Mouse (Mus musculus): ENCODE results near the gene Fam83e. TPM values are rescaled to one million over a fixed set of nuclear protein-coding genes. Genes with fewer than 3 reads are reported as not detected.

Gene Fam83e
- polyA plus RNA-seq, 1 experiment from 2014 or later = 0.48 TPM

DNA sequence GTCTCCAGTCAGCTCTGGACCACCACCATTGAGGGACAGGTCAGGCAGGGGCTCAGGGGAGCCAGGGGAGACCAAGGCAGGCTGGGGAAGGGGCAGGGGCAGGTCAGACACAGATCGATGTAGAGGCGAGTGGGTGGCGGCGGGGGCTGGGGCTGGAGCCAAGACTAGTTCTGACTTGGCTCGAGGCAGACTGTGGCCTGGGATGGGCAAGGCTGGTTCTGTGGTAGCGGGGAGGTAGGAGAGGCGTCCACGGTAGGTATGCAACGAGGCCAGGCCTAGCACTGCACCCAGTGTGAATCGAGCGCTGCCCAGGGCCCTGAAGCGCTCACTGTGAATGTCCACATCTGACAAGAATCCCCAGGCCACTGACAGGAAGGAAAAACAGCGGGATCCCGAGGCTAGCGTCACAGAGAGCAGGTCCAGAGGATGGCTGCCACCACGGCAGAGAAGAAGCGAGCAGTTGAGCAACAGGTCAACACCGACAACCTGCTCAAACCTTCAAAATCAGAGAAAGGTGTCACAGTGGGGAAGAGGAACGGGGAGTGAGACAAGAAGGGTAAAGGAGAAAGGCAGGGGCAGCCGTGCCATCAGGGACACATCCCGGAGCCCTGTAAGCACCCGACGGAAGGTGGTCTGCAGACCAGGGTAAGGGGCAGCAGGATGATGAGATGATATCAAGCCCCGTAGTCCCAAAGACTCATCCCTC is 9.5 kb upstream of the Fam83e start:
- 90% methylated on average over 24 of the region's 24 CpGs for WGBS
- H3K9ac ChIP-seq (ENCODE audit: low read depth, low read length) = no peak overlapping the region
- peaks cover 29% of the 10 kb centered on the region for H3K36me3 ChIP-seq (ENCODE audit: control insufficient read depth, insufficient read depth, low read length)
- H3K4me2 ChIP-seq (ENCODE audit: low read length) = no peak overlapping the region
- peaks cover 57% of the 10 kb centered on the region for H3K4me1 ChIP-seq (ENCODE audit: control insufficient read depth, insufficient read depth, low read length)
- no peak overlapping the region for H3K4me3 ChIP-seq (ENCODE audit: low read depth, low read length)
- H3K27me3 ChIP-seq (ENCODE audit: control insufficient read depth, insufficient read depth, low read depth, low read length) = no peaks in the 10 kb centered on the region
- no peak overlapping the region for H3K27ac ChIP-seq (ENCODE audit: low read length)
- no peak for ATAC-seq
- H3K9me3 ChIP-seq (replicated peaks; ENCODE audit: control insufficient read depth, low read length, poor library complexity, severe bottlenecking) = no peaks in the 10 kb centered on the region

DNA sequence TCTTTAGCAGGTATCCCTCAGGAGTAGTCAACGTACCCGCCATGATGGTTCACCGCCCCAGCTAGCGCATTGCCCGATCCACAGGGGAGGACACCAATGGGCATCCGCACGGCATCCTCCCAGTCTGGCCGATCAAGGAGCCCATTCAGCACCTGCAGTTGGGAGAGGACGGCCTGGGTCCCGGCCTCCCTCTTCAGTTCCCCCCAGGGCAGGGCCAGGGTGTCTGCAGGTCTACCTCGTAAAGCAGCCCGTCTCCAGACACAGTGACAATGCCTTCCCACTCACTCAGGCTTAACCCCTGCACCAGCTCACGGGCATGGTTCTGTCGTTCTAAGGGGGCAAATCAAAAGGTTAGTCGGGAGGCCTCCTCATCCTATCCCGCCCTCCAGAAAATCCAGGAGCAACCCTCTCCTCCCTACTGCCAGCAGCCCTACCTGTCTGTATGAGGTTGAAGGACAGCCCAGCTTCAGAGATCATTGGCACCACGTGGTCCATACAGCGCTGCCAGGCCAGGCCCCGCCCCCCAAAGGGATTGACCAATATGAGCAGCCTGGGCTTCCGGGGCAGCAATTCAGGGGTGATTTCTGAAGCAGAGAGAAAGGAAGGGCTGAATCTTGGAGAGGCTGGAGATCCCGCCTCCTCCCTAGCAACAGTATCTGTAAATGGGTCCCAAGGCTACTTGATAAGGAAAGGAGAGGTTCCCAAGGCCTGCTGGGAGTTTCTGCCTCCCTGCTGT is 8.8 kb upstream of the Fam83e start:
- 87% methylated on average over 21 of the region's 21 CpGs for WGBS
- ATAC-seq = no peak
- no peak overlapping the region for H3K9ac ChIP-seq (ENCODE audit: low read depth, low read length)
- H3K4me2 ChIP-seq (ENCODE audit: low read length) = no peak overlapping the region
- H3K9me3 ChIP-seq (replicated peaks; ENCODE audit: control insufficient read depth, low read length, poor library complexity, severe bottlenecking) = no peaks in the 10 kb centered on the region
- peaks cover 60% of the 10 kb centered on the region for H3K4me1 ChIP-seq (ENCODE audit: control insufficient read depth, insufficient read depth, low read length)
- H3K36me3 ChIP-seq (ENCODE audit: control insufficient read depth, insufficient read depth, low read length) = peaks cover 29% of the 10 kb centered on the region
- H3K27me3 ChIP-seq (ENCODE audit: control insufficient read depth, insufficient read depth, low read depth, low read length) = no peaks in the 10 kb centered on the region
- H3K4me3 ChIP-seq (ENCODE audit: low read depth, low read length) = no peak overlapping the region
- H3K27ac ChIP-seq (ENCODE audit: low read length) = no peak overlapping the region

DNA sequence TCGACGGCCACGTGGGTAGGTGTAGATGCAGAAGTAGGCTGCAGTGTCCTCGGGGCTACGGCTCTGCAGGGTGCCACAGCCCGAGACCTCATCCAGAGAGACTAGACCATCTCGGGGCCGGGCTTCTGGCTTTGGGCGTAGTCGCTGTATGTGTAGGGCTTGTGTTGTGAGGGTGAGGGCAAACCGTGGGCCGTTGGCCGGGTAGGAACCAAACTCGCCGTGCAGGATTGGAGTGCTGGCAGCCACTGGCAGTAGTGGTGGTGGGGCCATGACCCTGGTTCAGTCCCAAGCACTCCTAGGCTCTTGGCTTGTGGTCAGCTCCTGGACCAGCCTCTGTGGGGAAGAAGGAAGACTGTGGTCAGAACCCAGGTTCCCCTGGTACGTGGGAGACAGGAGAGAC is 7.6 kb upstream of the Fam83e start:
- Histone ChIP-seq H3K9ac (ENCODE audit: low read depth, low read length) (no peak overlapping the region), H3K4me1 (ENCODE audit: control insufficient read depth, insufficient read depth, low read length) (peaks cover 49% of the 10 kb centered on the region), H3K4me3 (ENCODE audit: low read depth, low read length) (no peak overlapping the region), H3K4me2 (ENCODE audit: low read length) (no peak overlapping the region), H3K27ac (ENCODE audit: low read length) (no peak overlapping the region), H3K9me3 (replicated peaks; ENCODE audit: control insufficient read depth, low read length, poor library complexity, severe bottlenecking) (no peaks in the 10 kb centered on the region), H3K27me3 (ENCODE audit: control insufficient read depth, insufficient read depth, low read depth, low read length) (no peaks in the 10 kb centered on the region), H3K36me3 (ENCODE audit: control insufficient read depth, insufficient read depth, low read length) (peaks cover 29% of the 10 kb centered on the region)
- ATAC-seq = no peak
- WGBS = 94% methylated on average over 16 of the region's 16 CpGs

DNA sequence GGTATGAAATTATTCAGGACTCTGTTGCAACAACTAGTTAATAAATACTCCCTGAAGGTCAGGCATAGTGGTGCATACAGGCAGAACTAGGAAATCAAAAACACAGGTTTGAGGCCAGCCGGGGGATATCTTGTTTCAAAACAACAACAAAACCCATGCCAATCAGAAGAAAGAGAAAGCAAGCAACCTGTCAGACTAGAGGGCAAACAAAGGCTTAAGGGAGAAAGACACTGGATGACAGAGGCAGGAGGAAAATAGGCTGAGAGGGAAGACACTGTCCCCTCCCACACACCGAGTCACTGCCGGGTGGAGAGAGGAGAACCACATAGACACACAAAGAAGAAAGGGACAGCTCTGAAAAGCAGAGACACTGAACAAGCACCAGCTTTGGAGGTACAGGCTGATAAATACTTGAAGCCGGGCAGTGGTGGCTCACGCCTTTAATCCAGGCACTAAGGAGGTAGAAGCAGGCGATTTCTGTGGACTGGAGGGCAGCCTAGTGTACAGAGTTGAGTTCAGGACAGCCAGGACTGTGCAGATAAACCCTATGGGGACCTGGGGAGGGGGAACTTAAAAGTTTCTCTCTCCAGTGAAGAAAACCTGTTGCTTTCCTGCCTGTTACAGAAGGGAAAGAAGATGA is 7.0 kb upstream of the Fam83e start:
- Histone ChIP-seq H3K36me3 (ENCODE audit: control insufficient read depth, insufficient read depth, low read length) (peaks cover 29% of the 10 kb centered on the region), H3K4me3 (ENCODE audit: low read depth, low read length) (peak overlapping the region; percentile 81), H3K4me2 (ENCODE audit: low read length) (peak overlapping the region; percentile 97), H3K27me3 (ENCODE audit: control insufficient read depth, insufficient read depth, low read depth, low read length) (no peaks in the 10 kb centered on the region), H3K4me1 (ENCODE audit: control insufficient read depth, insufficient read depth, low read length) (peaks cover 49% of the 10 kb centered on the region), H3K9me3 (replicated peaks; ENCODE audit: control insufficient read depth, low read length, poor library complexity, severe bottlenecking) (no peaks in the 10 kb centered on the region), H3K27ac (ENCODE audit: low read length) (no peak overlapping the region), H3K9ac (ENCODE audit: low read depth, low read length) (peak overlapping the region; percentile 82)
- no peak for ATAC-seq
- 81% methylated on average over 6 of the region's 6 CpGs for WGBS

DNA sequence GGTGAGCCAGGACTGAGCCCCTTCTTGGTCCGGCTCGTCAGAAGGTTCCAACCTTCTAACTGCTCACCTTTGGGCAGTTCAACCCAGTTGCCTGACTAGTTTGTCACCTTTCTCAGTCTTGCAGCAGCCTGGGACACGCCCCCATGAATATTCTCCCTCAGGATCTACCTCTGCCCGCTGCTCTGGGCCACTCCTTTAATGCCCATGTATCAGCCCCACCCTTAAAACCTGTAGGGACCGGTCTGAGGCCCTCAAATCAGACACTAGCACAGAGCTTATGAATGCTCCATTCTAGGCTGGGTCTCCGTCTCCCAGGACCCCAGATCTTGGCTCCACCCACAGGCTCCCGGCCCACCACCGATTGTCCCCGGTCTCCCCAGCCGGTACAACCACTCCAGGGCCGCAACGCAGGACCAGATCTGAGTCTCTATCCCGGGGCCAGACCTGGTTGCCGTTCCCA is 6.4 kb upstream of the Fam83e start:
- peaks cover 49% of the 10 kb centered on the region for H3K4me1 ChIP-seq (ENCODE audit: control insufficient read depth, insufficient read depth, low read length)

DNA sequence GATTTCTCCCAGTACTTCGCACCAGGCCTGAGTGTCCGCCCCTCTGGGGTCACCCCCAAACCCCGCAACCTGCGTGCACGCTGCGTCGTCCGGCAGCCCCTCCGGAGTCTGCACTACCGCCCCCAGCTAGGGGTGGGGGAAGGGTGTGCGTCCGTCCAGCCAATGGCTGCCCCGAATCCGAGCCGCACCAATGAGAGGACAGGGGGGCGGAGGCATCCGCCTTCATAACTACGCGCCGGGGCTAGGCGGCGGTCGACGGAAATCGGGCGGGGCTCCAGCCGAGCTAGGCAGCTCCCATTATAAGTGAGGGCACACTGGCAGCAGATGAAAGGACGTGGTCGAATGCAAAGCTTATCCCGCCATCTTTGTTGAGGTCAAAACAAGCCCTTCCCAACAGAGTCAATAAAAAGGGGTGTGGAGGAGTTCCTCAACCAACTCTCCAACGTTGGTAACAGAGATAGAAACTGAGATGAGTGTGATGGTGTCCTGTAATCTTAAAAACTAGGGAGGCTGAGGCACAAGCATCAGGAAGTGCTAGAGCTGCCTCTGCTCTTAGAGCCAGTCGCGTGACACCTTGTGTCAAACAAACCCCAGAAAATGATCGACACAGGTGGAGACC is 5.8 kb upstream of the Fam83e start, which contains the start of gene Rpl18:
Gene Rpl18 (plus strand): TSS at position 368 of the 619 bp plus-strand sequence.
- H3K4me2 ChIP-seq (ENCODE audit: low read length) = peak within 1 kb of the TSS; percentile 97
- no peaks in the 10 kb centered on the region for H3K9me3 ChIP-seq (replicated peaks; ENCODE audit: control insufficient read depth, low read length, poor library complexity, severe bottlenecking)
- WGBS = 8% methylated on average over 34 of the region's 34 CpGs
- H3K9ac ChIP-seq (ENCODE audit: low read depth, low read length) = peak within 1 kb of the TSS; percentile 82
- peak within 1 kb of the TSS; percentile 81 for H3K4me3 ChIP-seq (ENCODE audit: low read depth, low read length)
- H3K36me3 ChIP-seq (ENCODE audit: control insufficient read depth, insufficient read depth, low read length) = peaks cover 33% of the 10 kb centered on the region
- H3K27me3 ChIP-seq (ENCODE audit: control insufficient read depth, insufficient read depth, low read depth, low read length) = no peaks in the 10 kb centered on the region
- H3K27ac ChIP-seq (ENCODE audit: low read length) = peak within 1 kb of the TSS; percentile 78
- H3K4me1 ChIP-seq (ENCODE audit: control insufficient read depth, insufficient read depth, low read length) = peaks cover 45% of the 10 kb centered on the region
- peak; percentile 92 for ATAC-seq

More for the DNA sequence above, 6.4 kb upstream of the Fam83e start:
- H3K9me3 ChIP-seq (replicated peaks; ENCODE audit: control insufficient read depth, low read length, poor library complexity, severe bottlenecking) = no peaks in the 10 kb centered on the region
- peak; percentile 34 for ATAC-seq
- peak overlapping the region; percentile 78 for H3K27ac ChIP-seq (ENCODE audit: low read length)
- H3K36me3 ChIP-seq (ENCODE audit: control insufficient read depth, insufficient read depth, low read length) = peaks cover 33% of the 10 kb centered on the region
- H3K27me3 ChIP-seq (ENCODE audit: control insufficient read depth, insufficient read depth, low read depth, low read length) = no peaks in the 10 kb centered on the region
- peak overlapping the region; percentile 81 for H3K4me3 ChIP-seq (ENCODE audit: low read depth, low read length)
- H3K9ac ChIP-seq (ENCODE audit: low read depth, low read length) = peak overlapping the region; percentile 82
- H3K4me2 ChIP-seq (ENCODE audit: low read length) = peak overlapping the region; percentile 97
- WGBS = 11% methylated on average over 14 of the region's 14 CpGs

DNA sequence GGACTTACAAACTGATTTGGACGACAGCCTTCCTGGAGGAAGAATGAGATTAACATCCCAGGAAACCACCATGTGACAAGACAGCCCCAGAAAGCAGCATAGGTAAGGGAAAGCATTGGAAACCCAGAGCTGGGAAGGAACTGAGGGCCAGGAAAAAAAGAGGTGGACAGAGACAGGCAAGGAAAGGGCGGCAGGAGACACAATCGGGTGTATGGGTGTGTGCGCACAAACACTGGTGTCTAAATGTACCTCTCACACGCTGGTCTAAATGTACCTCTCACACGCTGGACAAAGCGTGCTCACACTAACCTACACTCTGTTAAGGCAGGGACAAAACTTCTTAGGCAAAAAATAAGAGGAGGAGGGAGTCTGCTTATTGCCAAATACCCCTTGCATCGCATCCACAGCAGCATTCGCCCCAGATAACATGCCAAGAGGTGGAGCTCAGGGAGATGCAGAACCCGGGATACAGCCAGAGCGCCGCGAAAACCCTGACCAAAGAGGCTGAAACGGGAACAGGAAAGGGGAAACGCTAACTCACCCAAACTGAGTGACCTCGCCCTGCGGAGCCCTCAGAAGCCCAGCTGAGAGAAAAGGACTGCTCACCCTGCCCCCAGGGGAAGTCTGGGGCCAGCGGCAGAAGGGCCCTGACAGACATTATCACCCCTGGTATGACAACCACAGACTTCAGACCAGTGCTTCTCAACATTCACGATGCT is 5.1 kb upstream of the Fam83e start:
- Histone ChIP-seq H3K27me3 (ENCODE audit: control insufficient read depth, insufficient read depth, low read depth, low read length) (no peaks in the 10 kb centered on the region), H3K4me3 (ENCODE audit: low read depth, low read length) (peak overlapping the region; percentile 81), H3K36me3 (ENCODE audit: control insufficient read depth, insufficient read depth, low read length) (peaks cover 33% of the 10 kb centered on the region), H3K4me2 (ENCODE audit: low read length) (peak overlapping the region; percentile 97), H3K9me3 (replicated peaks; ENCODE audit: control insufficient read depth, low read length, poor library complexity, severe bottlenecking) (no peaks in the 10 kb centered on the region), H3K4me1 (ENCODE audit: control insufficient read depth, insufficient read depth, low read length) (peaks cover 43% of the 10 kb centered on the region), H3K27ac (ENCODE audit: low read length) (peak overlapping the region; percentile 78), H3K9ac (ENCODE audit: low read depth, low read length) (peak overlapping the region; percentile 58)
- ATAC-seq = no peak
- 87% methylated on average over 19 of the region's 19 CpGs for WGBS

DNA sequence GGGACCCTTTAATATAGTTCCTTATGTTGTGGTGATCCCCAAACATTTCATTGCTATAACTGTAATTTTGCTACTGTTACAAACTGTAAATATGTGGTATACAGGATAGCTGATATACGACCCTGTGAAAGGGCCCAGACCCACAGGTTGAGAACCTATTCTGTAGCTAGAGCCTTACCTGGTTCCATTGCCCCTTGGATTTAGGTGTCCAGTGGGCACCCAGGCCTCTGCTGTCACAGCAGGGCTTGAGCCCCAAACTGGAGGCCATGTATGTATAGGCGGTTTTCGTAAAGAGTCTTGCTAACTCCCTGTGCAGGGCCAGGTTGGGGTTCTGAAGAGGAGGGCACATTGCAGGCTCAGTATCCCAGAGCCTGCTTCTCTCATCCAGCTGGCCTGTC is 4.6 kb upstream of the Fam83e start:
- H3K9ac ChIP-seq (ENCODE audit: low read depth, low read length) = 0 out of 2 replicates have a peak overlapping the region, but pooled peaks have one; percentile 58
- peaks cover 30% of the 10 kb centered on the region for H3K36me3 ChIP-seq (ENCODE audit: control insufficient read depth, insufficient read depth, low read length)
- no peak overlapping the region for H3K27ac ChIP-seq (ENCODE audit: low read length)
- ATAC-seq = no peak
- peak overlapping the region; percentile 89 for H3K4me2 ChIP-seq (ENCODE audit: low read length)
- WGBS = 94% methylated on average over 3 of the region's 3 CpGs
- H3K9me3 ChIP-seq (replicated peaks; ENCODE audit: control insufficient read depth, low read length, poor library complexity, severe bottlenecking) = no peaks in the 10 kb centered on the region
- peaks cover 43% of the 10 kb centered on the region for H3K4me1 ChIP-seq (ENCODE audit: control insufficient read depth, insufficient read depth, low read length)
- H3K27me3 ChIP-seq (ENCODE audit: control insufficient read depth, insufficient read depth, low read depth, low read length) = no peaks in the 10 kb centered on the region
- H3K4me3 ChIP-seq (ENCODE audit: low read depth, low read length) = peak overlapping the region; percentile 78
